Mouse (Mus musculus) lung, postnatal 0 days (tissue): Measurements from ENCODE around the gene Ifna1.

Experiments
- CTCF ChIP-seq: IDR thresholded peaks from 2 replicates; pipeline ENCODE4 v1.5.1; 2016; ENCODE audit warnings: antibody characterized with exemption, mild to moderate bottlenecking
- EP300 ChIP-seq: IDR thresholded peaks from 2 replicates; pipeline ENCODE4 v1.6.1; 2016; ENCODE audit warnings: antibody characterized with exemption, mild to moderate bottlenecking, control low read depth

DNA sequence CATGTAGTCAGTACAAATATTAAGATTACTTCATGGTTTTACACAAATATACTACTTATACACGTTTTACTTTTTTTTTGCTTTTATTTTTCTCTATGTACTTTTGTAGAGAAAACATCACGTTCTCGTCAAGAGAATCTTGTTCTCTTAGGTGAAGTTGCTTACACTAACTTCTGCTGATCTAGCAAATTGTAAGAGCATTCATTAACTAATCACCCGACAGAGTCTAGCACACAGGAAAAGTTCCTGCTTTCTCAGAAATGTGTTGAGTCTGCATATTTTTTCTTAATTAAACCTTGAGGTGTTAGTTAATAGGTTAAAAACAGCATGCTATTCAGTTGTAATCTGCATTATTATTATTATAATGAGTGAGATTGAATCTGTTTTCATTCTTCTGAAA is 28.9 kb downstream of the Ifna1 start:
- TF ChIP-seq EP300: no peak
- no peak for TF ChIP-seq CTCF
